Mouse (Mus musculus) lung, embryonic 16.5 days (tissue): ENCODE data around the gene Ift43. TPM values are rescaled to one million over a fixed set of nuclear protein-coding genes. Genes with fewer than 3 reads are reported as not detected.

Experiments used
- ATAC-seq: fragments of 200-750 bp; cut with Nextera tagmentation; 2 replicates; pipeline ENCODE4 v1.8.0; 2017; ENCODE audit warnings: low read depth, mild to moderate bottlenecking, moderate library complexity
- H3K27ac ChIP-seq: fragments of 300-500 bp; sonication (generic); 2 replicates; pipeline ENCODE4 v1.5.1; 2014; ENCODE audit warnings: mild to moderate bottlenecking, control low read depth, low read length
- H3K27me3 ChIP-seq: fragments of 300-500 bp; sonication (generic); 2 replicates; pipeline ENCODE4 v1.6.1; 2014; ENCODE audit warnings: low read depth, low read length, mixed read lengths; ENCODE audit not compliant: control insufficient read depth, insufficient read depth
- H3K36me3 ChIP-seq: fragments of 300-500 bp; sonication (generic); 2 replicates; pipeline ENCODE4 v1.6.1; 2014; ENCODE audit warnings: low read length; ENCODE audit not compliant: control insufficient read depth, insufficient read depth
- H3K4me1 ChIP-seq: fragments of 300-500 bp; sonication (generic); replicated peaks from 2 replicates; pipeline ENCODE4 v1.6.1; 2014; ENCODE audit warnings: low read length, mixed read lengths; ENCODE audit not compliant: control insufficient read depth, insufficient read depth
- H3K4me2 ChIP-seq: fragments of 300-500 bp; sonication (generic); 2 replicates; pipeline ENCODE4 v1.6.1; 2014; ENCODE audit warnings: low read depth, low read length, control low read depth
- H3K4me3 ChIP-seq: fragments of 300-500 bp; sonication (generic); 2 replicates; pipeline ENCODE4 v1.5.1; 2014; ENCODE audit warnings: mild to moderate bottlenecking, low read length, control low read depth
- H3K9ac ChIP-seq: fragments of 300-500 bp; sonication (generic); 2 replicates; pipeline ENCODE4 v1.6.1; 2014; ENCODE audit warnings: low read length, control low read depth
- H3K9me3 ChIP-seq: fragments of 300-500 bp; sonication (generic); 2 replicates; pipeline ENCODE4 v1.6.1; 2016; ENCODE audit warnings: low read length; ENCODE audit not compliant: control insufficient read depth
- WGBS: fragments of 180-500 bp; shearing (Covaris S2); extraction: QIAGEN DNeasy Blood & Tissue Kit; methylation state at CpG from one replicate; pipeline ENCODE4 v1.1.7; 2014; 5-methylcytosine and 5-hydroxymethylcytosine counted together
- polyA plus RNA-seq: library from polyadenylated mRNA; unstranded; fragments of >200 nt; fragmentation: Nextera tagmentation; extraction: Ambion mirVana; gene quantifications from 2 replicates; pipeline ENCODE4 v1.2.1, GENCODE M21; 2015

Gene Ift43
- polyA plus RNA-seq, 1 experiment from 2014 or later, result 106 TPM

- Histone ChIP-seq H3K27me3 (no peaks in the 10 kb centered on the region), H3K4me3 (no peak overlapping the region), H3K36me3 (no peaks in the 10 kb centered on the region), H3K9me3 (no peaks in the 10 kb centered on the region), H3K4me1 (peaks cover 8% of the 10 kb centered on the region; the same call in 1 of the 2 replicates), H3K4me2 (no peak overlapping the region), H3K9ac (no peak overlapping the region), H3K27ac (no peak overlapping the region)
- 16% methylated on average over 2 of the region's 2 CpGs for WGBS
- no peak for ATAC-seq
These were observed 50.5 kb downstream of the Ift43 start for GRCm38 (mm10) chr12:86132799-86133198.

DNA sequence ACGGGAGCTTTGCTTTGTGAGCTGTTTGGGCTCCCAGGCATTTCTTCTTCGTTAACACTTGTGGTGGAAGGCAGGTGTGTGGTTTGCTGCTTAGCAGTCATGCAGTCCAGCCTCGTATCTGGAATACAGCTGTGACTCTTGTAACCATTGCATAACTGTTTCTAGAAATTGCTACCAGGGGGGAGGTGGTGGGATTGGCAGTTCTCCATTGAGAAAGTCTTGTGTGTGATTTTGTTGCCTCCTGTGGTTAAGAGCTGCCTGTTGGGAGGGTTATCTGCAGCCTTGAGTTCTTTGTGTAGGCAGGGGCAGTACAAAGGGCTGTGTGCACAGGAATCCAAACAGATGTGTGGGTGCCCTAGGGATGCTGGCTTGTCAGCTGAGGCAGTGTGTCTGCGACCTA lies 53.4 kb downstream of the Ift43 start:
- 66% methylated on average over 4 of the region's 4 CpGs for WGBS

GRCm38 (mm10) chr12:86138696-86139095 lies 56.4 kb downstream of the Ift43 start:
- WGBS, result 86% methylated on average over 9 of the region's 9 CpGs
- no peak for ATAC-seq
- no peak overlapping the region for H3K4me3 ChIP-seq
- H3K9me3 ChIP-seq, result no peaks in the 10 kb centered on the region
- H3K4me2 ChIP-seq, result no peak overlapping the region
- H3K27ac ChIP-seq, result no peak overlapping the region
- no peaks in the 10 kb centered on the region for H3K36me3 ChIP-seq
- no peak overlapping the region for H3K9ac ChIP-seq
- H3K4me1 ChIP-seq, result no peaks in the 10 kb centered on the region
- H3K27me3 ChIP-seq, result no peaks in the 10 kb centered on the region

More for the DNA sequence above, 53.4 kb downstream of the Ift43 start:
- H3K9me3 ChIP-seq, result no peaks in the 10 kb centered on the region
- no peak for ATAC-seq
- H3K27me3 ChIP-seq, result no peaks in the 10 kb centered on the region
- no peaks in the 10 kb centered on the region for H3K36me3 ChIP-seq
- no peak overlapping the region for H3K4me2 ChIP-seq
- no peak overlapping the region for H3K4me3 ChIP-seq
- H3K27ac ChIP-seq, result no peak overlapping the region
- no peak overlapping the region for H3K9ac ChIP-seq
- no peaks in the 10 kb centered on the region for H3K4me1 ChIP-seq

GRCm38 (mm10) chr12:86142389-86142788 lies 60.0 kb downstream of the Ift43 start:
- ATAC-seq, result no peak
- H3K9me3 ChIP-seq, result no peaks in the 10 kb centered on the region
- H3K9ac ChIP-seq, result no peak overlapping the region
- H3K4me3 ChIP-seq, result no peak overlapping the region
- no peak overlapping the region for H3K4me2 ChIP-seq
- no peaks in the 10 kb centered on the region for H3K36me3 ChIP-seq
- 81% methylated on average over 1 of the region's 1 CpGs for WGBS
- H3K4me1 ChIP-seq, result no peaks in the 10 kb centered on the region
- H3K27me3 ChIP-seq, result no peaks in the 10 kb centered on the region
- no peak overlapping the region for H3K27ac ChIP-seq

GRCm38 (mm10) chr12:86146246-86146645 lies 63.9 kb downstream of the Ift43 start:
- ATAC-seq, result no peak
- no peaks in the 10 kb centered on the region for H3K4me1 ChIP-seq
- H3K9ac ChIP-seq, result no peak overlapping the region
- H3K4me2 ChIP-seq, result no peak overlapping the region
- no peak overlapping the region for H3K4me3 ChIP-seq
- 88% methylated on average over 3 of the region's 3 CpGs for WGBS
- H3K27me3 ChIP-seq, result no peaks in the 10 kb centered on the region
- no peak overlapping the region for H3K27ac ChIP-seq
- peaks cover 5% of the 10 kb centered on the region; the same call in 1 of the 2 replicates for H3K36me3 ChIP-seq
- peaks cover 3% of the 10 kb centered on the region; the same call in 1 of the 2 replicates for H3K9me3 ChIP-seq

DNA sequence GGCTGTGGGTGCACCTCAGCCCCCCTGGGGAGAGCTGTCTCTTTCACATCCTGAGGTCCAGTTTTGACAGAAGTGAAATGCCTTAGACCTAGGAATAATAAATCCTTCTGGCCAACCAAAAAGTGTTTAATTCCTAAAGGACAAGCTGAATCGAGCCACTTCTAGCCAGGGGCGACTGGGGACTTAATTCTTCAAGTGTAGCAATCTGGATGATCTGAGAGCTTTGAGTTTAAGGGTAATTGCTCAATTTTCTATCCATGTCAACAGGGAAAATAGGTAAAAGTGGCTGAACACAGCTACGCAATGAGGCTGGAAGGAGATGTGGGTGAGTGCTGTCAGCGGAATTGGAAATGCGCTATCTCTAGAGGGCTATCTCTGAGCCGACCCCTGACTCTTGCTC lies 65.9 kb downstream of the Ift43 start:
- H3K9ac ChIP-seq, result no peak overlapping the region
- no peak overlapping the region for H3K27ac ChIP-seq
- H3K36me3 ChIP-seq, result peaks cover 5% of the 10 kb centered on the region; the same call in 1 of the 2 replicates
- no peak overlapping the region for H3K4me2 ChIP-seq
- peaks cover 3% of the 10 kb centered on the region; the same call in 1 of the 2 replicates for H3K9me3 ChIP-seq
- WGBS, result 82% methylated on average over 6 of the region's 6 CpGs
- H3K4me3 ChIP-seq, result no peak overlapping the region
- H3K4me1 ChIP-seq, result peaks cover 4% of the 10 kb centered on the region
- no peak for ATAC-seq
- H3K27me3 ChIP-seq, result no peaks in the 10 kb centered on the region

- H3K27me3 ChIP-seq, result no peaks in the 10 kb centered on the region
- peaks cover 3% of the 10 kb centered on the region; the same call in 1 of the 2 replicates for H3K9me3 ChIP-seq
- peaks cover 5% of the 10 kb centered on the region; the same call in 1 of the 2 replicates for H3K36me3 ChIP-seq
- peaks cover 4% of the 10 kb centered on the region for H3K4me1 ChIP-seq
- H3K4me2 ChIP-seq, result no peak overlapping the region
- H3K4me3 ChIP-seq, result no peak overlapping the region
- H3K27ac ChIP-seq, result no peak overlapping the region
- WGBS, result 76% methylated on average over 6 of the region's 6 CpGs
- ATAC-seq, result no peak
- no peak overlapping the region for H3K9ac ChIP-seq
These were observed 66.7 kb downstream of the Ift43 start for GRCm38 (mm10) chr12:86149087-86149486.

GRCm38 (mm10) chr12:86151941-86152340 lies 69.6 kb downstream of the Ift43 start:
- Histone ChIP-seq H3K9me3 (peaks cover 3% of the 10 kb centered on the region; the same call in 1 of the 2 replicates), H3K36me3 (peaks cover 5% of the 10 kb centered on the region; the same call in 1 of the 2 replicates), H3K4me2 (0 out of 2 replicates have a peak overlapping the region, but pooled peaks have one; percentile 13), H3K4me3 (no peak overlapping the region), H3K27me3 (no peaks in the 10 kb centered on the region), H3K4me1 (peaks cover 4% of the 10 kb centered on the region), H3K27ac (no peak overlapping the region), H3K9ac (no peak overlapping the region)
- ATAC-seq, result peak; percentile 63
- 28% methylated on average over 12 of the region's 12 CpGs for whole genome bisulfite sequencing

- Histone ChIP-seq H3K4me3 (no peak overlapping the region), H3K4me1 (peaks cover 13% of the 10 kb centered on the region), H3K27ac (no peak overlapping the region), H3K9me3 (peaks cover 3% of the 10 kb centered on the region; the same call in 1 of the 2 replicates), H3K9ac (no peak overlapping the region), H3K36me3 (peaks cover 5% of the 10 kb centered on the region; the same call in 1 of the 2 replicates), H3K4me2 (no peak overlapping the region), H3K27me3 (no peaks in the 10 kb centered on the region)
- ATAC-seq, result no peak
- WGBS, result 77% methylated on average over 12 of the region's 12 CpGs
These were observed 71.0 kb downstream of the Ift43 start for GRCm38 (mm10) chr12:86153213-86153957.
